Mouse (Mus musculus) erythroblast, embryonic 14.5 days (primary cell): ENCODE results near the gene Sptb. TPM values are rescaled to one million over a fixed set of nuclear protein-coding genes. Genes with fewer than 3 reads are reported as not detected.

Source experiments
- H3K27me3 ChIP-seq: 2 replicates; pipeline ENCODE4 v1.6.1; 2012; ENCODE audit warnings: inconsistent platforms; ENCODE audit not compliant: control insufficient read depth
- H3K36me3 ChIP-seq: 2 replicates; pipeline ENCODE4 v1.6.1; 2012; ENCODE audit warnings: mild to moderate bottlenecking, inconsistent platforms; ENCODE audit not compliant: control insufficient read depth
- H3K4me1 ChIP-seq: 2 replicates; pipeline ENCODE4 v1.6.1; 2012; ENCODE audit warnings: inconsistent platforms; ENCODE audit not compliant: control insufficient read depth
- H3K4me3 ChIP-seq: replicated peaks from 2 replicates; pipeline ENCODE3; 2012; ENCODE audit warnings: moderate library complexity, mild to moderate bottlenecking, inconsistent platforms
- H3K9me3 ChIP-seq: 2 replicates; pipeline ENCODE4 v1.6.1; 2012; ENCODE audit warnings: low read length, inconsistent platforms, mixed read lengths; ENCODE audit not compliant: control insufficient read depth
- GATA1 ChIP-seq: IDR thresholded peaks from 2 replicates; pipeline ENCODE4 v1.6.1; 2012; ENCODE audit warnings: low read length, inconsistent platforms, mixed read lengths
- TAL1 ChIP-seq: IDR thresholded peaks from 3 replicates; pipeline ENCODE4 v1.6.1; 2012; ENCODE audit warnings: low read length, inconsistent platforms, mixed read lengths
- polyA plus RNA-seq: library from polyadenylated mRNA; stranded (reverse); fragments of >175 nt; gene quantifications from 2 replicates; pipeline ENCODE4 v1.2.3, GENCODE M21; 2012

Sptb gene
- polyA plus RNA-seq, 1 experiment: 204 TPM

GRCm38 (mm10) chr12:76547409-76548081 lies 162.8 kb downstream of the Sptb start:
- Histone ChIP-seq H3K9me3 (no peaks in the 10 kb centered on the region), H3K4me3 (no peak overlapping the region), H3K4me1 (no peaks in the 10 kb centered on the region), H3K27me3 (peaks cover 36% of the 10 kb centered on the region), H3K36me3 (no peaks in the 10 kb centered on the region)
- TF ChIP-seq GATA1: no peak
- no peak for TF ChIP-seq TAL1

- Histone ChIP-seq H3K9me3 (no peaks in the 10 kb centered on the region), H3K4me3 (no peak overlapping the region), H3K27me3 (peaks cover 36% of the 10 kb centered on the region), H3K36me3 (no peaks in the 10 kb centered on the region), H3K4me1 (no peaks in the 10 kb centered on the region)
- TF ChIP-seq TAL1 (no peak), GATA1 (no peak)
Observed at GRCm38 (mm10) chr12:76546383-76547276, 163.7 kb downstream of the Sptb start.

GRCm38 (mm10) chr12:76545786-76546370 lies 164.5 kb downstream of the Sptb start:
- TF ChIP-seq TAL1: no peak
- no peak for TF ChIP-seq GATA1
- Histone ChIP-seq H3K27me3 (peaks cover 36% of the 10 kb centered on the region), H3K4me1 (no peaks in the 10 kb centered on the region), H3K4me3 (no peak overlapping the region), H3K36me3 (no peaks in the 10 kb centered on the region), H3K9me3 (no peaks in the 10 kb centered on the region)

DNA sequence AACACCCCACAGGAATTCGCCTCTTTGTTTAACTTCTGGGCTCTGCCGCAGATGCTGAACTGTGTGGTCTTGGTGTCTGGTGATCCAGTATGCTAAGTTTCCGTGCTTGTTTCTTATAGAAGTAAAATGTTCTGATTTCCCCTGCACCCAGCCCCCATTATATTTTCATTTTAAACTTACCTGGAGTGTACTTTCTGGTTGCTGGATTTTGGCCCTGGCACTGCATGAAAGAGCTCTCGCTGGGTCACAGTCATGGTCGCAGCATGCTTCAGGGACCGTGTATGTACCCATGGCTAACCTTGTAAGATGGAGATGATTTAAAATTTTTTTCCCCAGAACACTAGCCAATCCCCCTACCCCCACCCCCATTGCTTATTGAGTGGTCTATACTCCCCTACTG lies 168.5 kb downstream of the Sptb start:
- peaks cover 24% of the 10 kb centered on the region for H3K27me3 ChIP-seq
- no peak overlapping the region for H3K4me3 ChIP-seq
- no peaks in the 10 kb centered on the region for H3K4me1 ChIP-seq
- no peaks in the 10 kb centered on the region for H3K36me3 ChIP-seq
- TF ChIP-seq TAL1: no peak
- no peak for TF ChIP-seq GATA1
- H3K9me3 ChIP-seq: no peaks in the 10 kb centered on the region

GRCm38 (mm10) chr12:76541475-76541874 lies 168.9 kb downstream of the Sptb start:
- no peaks in the 10 kb centered on the region for H3K9me3 ChIP-seq
- peaks cover 25% of the 10 kb centered on the region for H3K27me3 ChIP-seq
- TF ChIP-seq TAL1: no peak
- no peaks in the 10 kb centered on the region for H3K4me1 ChIP-seq
- no peak overlapping the region for H3K4me3 ChIP-seq
- no peaks in the 10 kb centered on the region for H3K36me3 ChIP-seq

DNA sequence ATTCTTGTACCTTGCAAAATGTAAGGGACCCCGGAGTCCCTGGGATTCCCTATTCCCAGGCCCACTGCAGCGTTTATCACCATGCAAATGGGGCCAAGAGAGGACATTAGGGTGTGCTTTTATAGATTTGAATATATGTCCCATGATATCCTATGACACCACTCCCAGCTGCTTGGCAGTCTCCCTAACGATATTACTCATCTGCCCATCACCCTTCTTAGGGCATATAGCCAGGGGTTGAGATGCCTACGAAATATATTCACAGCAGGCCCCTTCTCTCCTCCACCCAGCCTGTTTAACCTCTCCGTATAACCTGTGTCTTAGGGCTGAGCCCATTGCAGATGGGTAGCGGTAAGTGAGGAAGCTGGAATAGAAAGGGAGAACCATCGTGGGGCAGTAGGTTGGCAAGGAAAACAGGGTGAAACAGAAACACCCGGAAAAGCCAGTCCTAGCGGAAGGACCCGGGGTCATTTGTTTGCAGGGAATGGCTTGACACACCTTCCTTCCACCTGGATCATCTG lies 169.6 kb downstream of the Sptb start:
- H3K27me3 ChIP-seq: peaks cover 25% of the 10 kb centered on the region
- no peaks in the 10 kb centered on the region for H3K36me3 ChIP-seq
- H3K4me1 ChIP-seq: no peaks in the 10 kb centered on the region
- no peak overlapping the region for H3K4me3 ChIP-seq
- no peaks in the 10 kb centered on the region for H3K9me3 ChIP-seq
- TF ChIP-seq TAL1 (no peak), GATA1 (no peak)

- TF ChIP-seq TAL1 (no peak), GATA1 (no peak)
- no peak overlapping the region for H3K4me3 ChIP-seq
- H3K9me3 ChIP-seq: no peaks in the 10 kb centered on the region
- H3K4me1 ChIP-seq: no peaks in the 10 kb centered on the region
- peaks cover 29% of the 10 kb centered on the region for H3K27me3 ChIP-seq
- H3K36me3 ChIP-seq: no peaks in the 10 kb centered on the region
Observed at GRCm38 (mm10) chr12:76540169-76540568, 170.2 kb downstream of the Sptb start.

DNA sequence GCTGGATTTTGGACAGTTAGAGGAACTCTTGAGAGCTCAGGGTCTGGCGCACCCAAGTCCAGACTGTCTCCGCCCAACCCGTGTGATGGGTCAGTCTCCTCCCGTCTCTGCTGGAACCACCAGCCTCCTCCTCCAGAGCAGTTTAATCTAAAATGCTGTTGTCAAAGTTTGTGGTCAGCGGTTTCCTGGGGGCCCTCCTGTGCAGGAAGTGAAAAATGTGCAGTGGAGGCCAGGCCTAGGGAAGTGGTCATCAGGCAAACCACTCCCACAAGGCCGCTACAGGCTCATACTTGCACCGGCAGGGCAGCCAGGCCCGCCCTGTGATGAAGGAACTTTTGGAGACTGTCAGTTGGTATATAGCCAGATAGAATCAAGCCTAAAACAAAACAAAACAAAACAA lies 172.9 kb downstream of the Sptb start:
- Histone ChIP-seq H3K27me3 (peaks cover 56% of the 10 kb centered on the region), H3K4me1 (peaks cover 5% of the 10 kb centered on the region), H3K36me3 (no peaks in the 10 kb centered on the region), H3K9me3 (peaks cover 8% of the 10 kb centered on the region; the same call in 1 of the 2 replicates), H3K4me3 (no peak overlapping the region)
- TF ChIP-seq GATA1 (no peak), TAL1 (no peak)
